Mouse (Mus musculus) forebrain, embryonic 13.5 days (tissue): ENCODE results near the gene Thbd. TPM values are rescaled to one million over a fixed set of nuclear protein-coding genes. Genes with fewer than 3 reads are reported as not detected.
A peak's percentile ranks its signal among the peaks of the same experiment; 100 is the strongest.

Experiments used
- ATAC-seq: fragments of 200-750 bp; cut with Nextera tagmentation; 2 replicates; pipeline ENCODE4 v1.8.0; 2017
- H3K27ac ChIP-seq: fragments of 300-500 bp; sonication (generic); 2 replicates; pipeline ENCODE4 v1.5.1; 2015; ENCODE audit warnings: inconsistent platforms, mild to moderate bottlenecking, moderate library complexity
- H3K27me3 ChIP-seq: fragments of 300-500 bp; sonication (generic); 2 replicates; pipeline ENCODE4 v1.6.1; 2015; ENCODE audit warnings: mild to moderate bottlenecking, inconsistent platforms
- H3K36me3 ChIP-seq: fragments of 300-500 bp; sonication (generic); 2 replicates; pipeline ENCODE4 v1.6.1; 2015; ENCODE audit warnings: mild to moderate bottlenecking, inconsistent platforms; ENCODE audit not compliant: poor library complexity, severe bottlenecking
- H3K4me1 ChIP-seq: fragments of 300-500 bp; sonication (generic); 2 replicates; pipeline ENCODE4 v1.6.1; 2015; ENCODE audit warnings: inconsistent platforms
- H3K4me2 ChIP-seq: fragments of 300-500 bp; sonication (generic); 2 replicates; pipeline ENCODE4 v1.6.1; 2015; ENCODE audit warnings: inconsistent platforms, mild to moderate bottlenecking, moderate library complexity
- H3K4me3 ChIP-seq: fragments of 300-500 bp; sonication (generic); 2 replicates; pipeline ENCODE4 v1.5.1; 2015; ENCODE audit warnings: mild to moderate bottlenecking, inconsistent platforms
- H3K9ac ChIP-seq: fragments of 300-500 bp; sonication (generic); 2 replicates; pipeline ENCODE4 v1.6.1; 2015; ENCODE audit warnings: mild to moderate bottlenecking, inconsistent platforms
- H3K9me3 ChIP-seq: fragments of 300-500 bp; sonication (generic); replicated peaks from 2 replicates; pipeline ENCODE4 v1.6.1; 2016; ENCODE audit warnings: inconsistent platforms
- WGBS: fragments of 180-500 bp; shearing (Covaris S2); methylation state at CpG from one replicate; pipeline ENCODE4 v1.1.7; 2015; 5-methylcytosine and 5-hydroxymethylcytosine counted together
- polyA plus RNA-seq: library from polyadenylated mRNA; unstranded; fragments of >200 nt; fragmentation: Nextera tagmentation; extraction: Ambion mirVana; gene quantifications from 2 replicates; pipeline ENCODE4 v1.2.1, GENCODE M21; 2015

The Thbd gene
- polyA plus RNA-seq, 1 experiment from 2014 or later: 2.7 TPM

GRCm38 (mm10) chr2:148375326-148376150 is 32.5 kb downstream of the Thbd start:
- peak; percentile 70 for ATAC-seq
- WGBS: 77% methylated on average over 10 of the region's 10 CpGs

GRCm38 (mm10) chr2:148373602-148374071 is 34.4 kb downstream of the Thbd start:
- Histone ChIP-seq H3K9me3 (no peaks in the 10 kb centered on the region), H3K36me3 (no peaks in the 10 kb centered on the region), H3K4me3 (no peak overlapping the region), H3K4me1 (no peaks in the 10 kb centered on the region), H3K9ac (no peak overlapping the region), H3K27me3 (no peaks in the 10 kb centered on the region), H3K27ac (no peak overlapping the region), H3K4me2 (no peak overlapping the region)
- 81% methylated on average over 2 of the region's 2 CpGs for WGBS
- ATAC-seq: no peak

More at GRCm38 (mm10) chr2:148375326-148376150, 32.5 kb downstream of the Thbd start:
- Histone ChIP-seq H3K27me3 (no peaks in the 10 kb centered on the region), H3K9me3 (no peaks in the 10 kb centered on the region), H3K27ac (no peak overlapping the region), H3K4me3 (no peak overlapping the region), H3K4me1 (no peaks in the 10 kb centered on the region), H3K9ac (no peak overlapping the region), H3K4me2 (no peak overlapping the region), H3K36me3 (no peaks in the 10 kb centered on the region)

- H3K9me3 ChIP-seq: no peaks in the 10 kb centered on the region
- no peak overlapping the region for H3K9ac ChIP-seq
- 85% methylated on average over 4 of the region's 4 CpGs for WGBS
- no peaks in the 10 kb centered on the region for H3K4me1 ChIP-seq
- H3K4me3 ChIP-seq: no peak overlapping the region
- no peaks in the 10 kb centered on the region for H3K36me3 ChIP-seq
- H3K4me2 ChIP-seq: no peak overlapping the region
- no peak overlapping the region for H3K27ac ChIP-seq
- no peak for ATAC-seq
- H3K27me3 ChIP-seq: no peaks in the 10 kb centered on the region
Observed at GRCm38 (mm10) chr2:148371743-148372630, 36.0 kb downstream of the Thbd start.

GRCm38 (mm10) chr2:148365227-148365626 is 42.8 kb downstream of the Thbd start:
- H3K9me3 ChIP-seq: no peaks in the 10 kb centered on the region
- H3K27ac ChIP-seq: no peak overlapping the region
- H3K9ac ChIP-seq: no peak overlapping the region
- no peaks in the 10 kb centered on the region for H3K27me3 ChIP-seq
- no peaks in the 10 kb centered on the region for H3K36me3 ChIP-seq
- ATAC-seq: no peak
- 50% methylated on average over 1 of the region's 1 CpGs for WGBS
- H3K4me3 ChIP-seq: no peak overlapping the region
- H3K4me2 ChIP-seq: no peak overlapping the region
- H3K4me1 ChIP-seq: no peaks in the 10 kb centered on the region

GRCm38 (mm10) chr2:148364536-148364935 is 43.5 kb downstream of the Thbd start:
- H3K4me1 ChIP-seq: no peaks in the 10 kb centered on the region
- no peaks in the 10 kb centered on the region for H3K27me3 ChIP-seq
- no peak overlapping the region for H3K4me2 ChIP-seq
- no peaks in the 10 kb centered on the region for H3K36me3 ChIP-seq
- WGBS: 92% methylated on average over 3 of the region's 3 CpGs
- no peaks in the 10 kb centered on the region for H3K9me3 ChIP-seq
- no peak overlapping the region for H3K9ac ChIP-seq
- no peak overlapping the region for H3K4me3 ChIP-seq
- ATAC-seq: no peak
- H3K27ac ChIP-seq: no peak overlapping the region

- no peak for ATAC-seq
- Histone ChIP-seq H3K27me3 (no peaks in the 10 kb centered on the region), H3K27ac (no peak overlapping the region), H3K4me1 (no peaks in the 10 kb centered on the region), H3K9ac (no peak overlapping the region), H3K4me3 (no peak overlapping the region), H3K9me3 (no peaks in the 10 kb centered on the region), H3K36me3 (no peaks in the 10 kb centered on the region), H3K4me2 (no peak overlapping the region)
- 89% methylated on average over 1 of the region's 1 CpGs for WGBS
Observed at GRCm38 (mm10) chr2:148357145-148357544, 50.8 kb downstream of the Thbd start.

Other genes with a start within 250 kb of the Thbd start
- gene Sstr4, start 12.8 kb downstream of the Thbd start, polyA plus RNA-seq: 0.60 and 0.80 TPM in 2 replicates
- gene Cd93, start 35.4 kb upstream of the Thbd start, polyA plus RNA-seq: 5.0 and 5.9 TPM in 2 replicates